Comparison of ENCODE assay signal across 19 mouse cellular contexts in the genomic region with DNA sequence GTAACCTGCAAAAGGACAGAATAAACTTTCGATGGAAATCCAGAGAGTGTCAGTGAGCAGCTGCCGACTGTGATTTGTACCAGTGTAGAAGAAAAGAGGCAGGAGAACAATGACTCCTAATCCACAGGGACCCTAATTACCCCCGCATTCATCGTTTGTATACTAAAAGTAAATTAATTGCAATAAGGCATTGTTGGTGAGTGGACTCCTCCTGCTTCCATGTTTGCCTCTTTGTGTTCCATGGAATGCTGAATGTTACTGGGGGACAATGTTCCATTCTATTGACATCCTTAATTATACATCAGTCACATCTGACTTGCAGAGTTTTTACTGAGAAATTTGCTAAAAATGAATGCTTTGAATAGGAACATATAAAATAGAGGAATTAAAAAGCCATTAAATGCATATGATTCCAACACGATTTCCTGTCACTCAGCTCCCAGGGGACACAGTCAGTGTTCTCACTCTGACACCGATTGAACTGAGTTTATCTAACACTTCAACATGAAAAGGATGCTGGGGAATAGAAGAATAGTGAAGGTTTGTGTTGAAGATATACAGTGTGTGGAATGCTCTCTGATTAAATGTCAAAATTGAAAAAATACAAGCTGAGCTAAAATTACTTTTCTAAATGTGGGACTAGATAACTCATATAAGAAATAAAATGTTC.
DNase-seq lines count a peak whose midpoint lies in the region; ATAC-seq and TF ChIP-seq lines count a peak whose summit lies in the region.
"Had no signal": no experiment of that assay in that cellular context is flagged by ENCODE, and none has a peak within 500 bp of the region (broad histone marks: within the 10 kb centered on the region; RNA-seq: fewer than 3 reads in every experiment).

No protein-coding gene starts in this region.

- H3K9ac ChIP-seq in hindbrain, embryonic 13.5 days: no peak overlapping the region
- H3K9ac ChIP-seq in forebrain, embryonic 12.5 days: no peak overlapping the region
- H3K9ac ChIP-seq in stomach, postnatal 0 days (ENCODE audit: low read length): no peak overlapping the region
- H3K9ac ChIP-seq: heart, embryonic 12.5 days; liver, embryonic 12.5 days had no signal

- ATAC-seq in hindbrain, embryonic 13.5 days (ENCODE audit: low FRiP score): 0 out of 2 replicates have a peak, but pooled peaks have one; percentile 39
- peak; percentile 70; the same call in 1 of the 2 replicates for ATAC-seq in forebrain, embryonic 12.5 days (ENCODE audit: low FRiP score)
- ATAC-seq in stomach, postnatal 0 days (ENCODE audit: low FRiP score, low TSS enrichment): no peak
- ATAC-seq: liver, embryonic 12.5 days had no signal

- no peak overlapping the region for H3K4me3 ChIP-seq in hindbrain, embryonic 13.5 days
- no peak overlapping the region for H3K4me3 ChIP-seq in hindbrain, embryonic 10.5 days
- H3K4me3 ChIP-seq in forebrain, embryonic 12.5 days (replicated peaks): no peak overlapping the region
- H3K4me3 ChIP-seq in stomach, postnatal 0 days (ENCODE audit: low read depth, low read length): no peak overlapping the region
- H3K4me3 ChIP-seq: gastrocnemius, adult 2 months; heart, embryonic 12.5 days; liver, embryonic 12.5 days had no signal

- H3K36me3 ChIP-seq in hindbrain, embryonic 13.5 days: no peaks in the 10 kb centered on the region
- no peaks in the 10 kb centered on the region for H3K36me3 ChIP-seq in hindbrain, embryonic 10.5 days
- H3K36me3 ChIP-seq in forebrain, embryonic 12.5 days (replicated peaks): no peaks in the 10 kb centered on the region
- no peaks in the 10 kb centered on the region for H3K36me3 ChIP-seq in stomach, postnatal 0 days (ENCODE audit: control insufficient read depth, insufficient read depth, low read length)
- H3K36me3 ChIP-seq: heart, embryonic 12.5 days; liver, embryonic 12.5 days had no signal

- intact Hi-C loops in heart, postnatal 36 days (cut with DNase I): no loop called here

- 0 out of 2 replicates have a peak, but pooled peaks cover 7% of the 10 kb centered on the region for H3K4me1 ChIP-seq in hindbrain, embryonic 13.5 days (replicated peaks)
- H3K4me1 ChIP-seq in hindbrain, embryonic 10.5 days (replicated peaks): no peaks in the 10 kb centered on the region
- no peaks in the 10 kb centered on the region; the same call in 1 of the 2 replicates for H3K4me1 ChIP-seq in forebrain, embryonic 12.5 days
- H3K4me1 ChIP-seq in stomach, postnatal 0 days (replicated peaks; ENCODE audit: control insufficient read depth, insufficient read depth): no peaks in the 10 kb centered on the region
- H3K4me1 ChIP-seq: heart, embryonic 12.5 days; liver, embryonic 12.5 days had no signal

- WGBS in hindbrain, embryonic 13.5 days: 13% methylated on average over 6 of the region's 6 CpGs
- 36% methylated on average over 6 of the region's 6 CpGs for WGBS in hindbrain, embryonic 10.5 days
- WGBS in forebrain, embryonic 12.5 days: 11% methylated on average over 6 of the region's 6 CpGs
- 55% methylated on average over 6 of the region's 6 CpGs for WGBS in stomach, postnatal 0 days

- no peaks in the 10 kb centered on the region for H3K27me3 ChIP-seq in hindbrain, embryonic 13.5 days
- H3K27me3 ChIP-seq in hindbrain, embryonic 10.5 days (ENCODE audit: insufficient read depth, poor library complexity, severe bottlenecking): no peaks in the 10 kb centered on the region
- H3K27me3 ChIP-seq in forebrain, embryonic 12.5 days: peaks cover 10% of the 10 kb centered on the region
- H3K27me3 ChIP-seq in stomach, postnatal 0 days (ENCODE audit: control insufficient read depth, insufficient read depth, low read length): no peaks in the 10 kb centered on the region
- H3K27me3 ChIP-seq: heart, embryonic 12.5 days; liver, embryonic 12.5 days had no signal

- DNase-seq in hindbrain, embryonic 10.5 days (ENCODE audit: low spot score): no peak
- DNase-seq in brain, embryonic 18.5 days (ENCODE audit: low read depth, low spot score): peak; percentile 3
- peak; percentile 16 for DNase-seq in mesoderm, embryonic 11.5 days (ENCODE audit: low read depth, low spot score)
- DNase-seq in heart, postnatal 36 days: no peak
- no peak for DNase-seq in right cerebral cortex, postnatal 25 days
- DNase-seq in stomach, postnatal 0 days (ENCODE audit: low spot score): no peak
- DNase-seq: adrenal gland, adult 2 months; cerebellum, adult 9-10 months; gastrocnemius, adult 2 months; kidney, adult 9 months; kidney, postnatal 4 days; layer of hippocampus, adult 9-11 months; lung, adult 2 months; lung, postnatal 36 days; thymus, postnatal 4 days had no signal

- no peak for TF ChIP-seq EP300 in stomach, postnatal 0 days (optimal IDR thresholded peaks at IDR 0.05)

- no peak overlapping the region for H3K27ac ChIP-seq in hindbrain, embryonic 13.5 days
- no peak overlapping the region for H3K27ac ChIP-seq in hindbrain, embryonic 10.5 days
- no peak overlapping the region for H3K27ac ChIP-seq in forebrain, embryonic 12.5 days
- no peak overlapping the region for H3K27ac ChIP-seq in stomach, postnatal 0 days (replicated peaks)
- H3K27ac ChIP-seq: gastrocnemius, adult 2 months; liver, embryonic 12.5 days had no signal

- H3K9me3 ChIP-seq in hindbrain, embryonic 13.5 days: no peaks in the 10 kb centered on the region
- no peaks in the 10 kb centered on the region for H3K9me3 ChIP-seq in hindbrain, embryonic 10.5 days
- H3K9me3 ChIP-seq in forebrain, embryonic 12.5 days: no peaks in the 10 kb centered on the region
- H3K9me3 ChIP-seq in stomach, postnatal 0 days (ENCODE audit: control insufficient read depth, low read length): no peaks in the 10 kb centered on the region
- H3K9me3 ChIP-seq: heart, embryonic 12.5 days; liver, embryonic 12.5 days had no signal

- no peak overlapping the region for H3K4me2 ChIP-seq in hindbrain, embryonic 13.5 days
- H3K4me2 ChIP-seq in forebrain, embryonic 12.5 days: no peak overlapping the region
- no peak overlapping the region for H3K4me2 ChIP-seq in stomach, postnatal 0 days (replicated peaks; ENCODE audit: low read depth)
- H3K4me2 ChIP-seq: heart, embryonic 12.5 days; liver, embryonic 12.5 days had no signal

- TF ChIP-seq CTCF in stomach, postnatal 0 days (IDR thresholded peaks at IDR 0.05; ENCODE audit: low read depth): no peak

Comparison
In these comparisons a context has a peak if more than half of its experiments do, and no peak if none do; other contexts are left out.
1. DNase-seq: peak in brain, embryonic 18.5 days (single experiment) and mesoderm, embryonic 11.5 days (single experiment); none in hindbrain, embryonic 10.5 days (single experiment), heart, postnatal 36 days (0 of 2), right cerebral cortex, postnatal 25 days (single experiment) and stomach, postnatal 0 days (single experiment).